Mouse (Mus musculus) embryonic facial prominence, embryonic 10.5 days (tissue): Measurements from ENCODE around the gene Cdk18. TPM values are rescaled to one million over a fixed set of nuclear protein-coding genes. Genes with fewer than 3 reads are reported as not detected.
"Not testable (repeated sequence)": the region's sequence is repeated elsewhere in the genome, so short reads cannot be mapped to it uniquely, and the experiment has no call there.

Source experiments
- DNase-seq: peaks from one replicate; pipeline ENCODE4 v3.0.0-alpha.2; 2017; ENCODE audit warnings: low spot score
- H3K27ac ChIP-seq: fragments of 300-500 bp; sonication (generic); replicated peaks from 2 replicates; pipeline ENCODE4 v1.5.1; 2016; ENCODE audit warnings: mild to moderate bottlenecking
- H3K27me3 ChIP-seq: fragments of 300-500 bp; sonication (generic); replicated peaks from 2 replicates; pipeline ENCODE4 v1.6.1; 2016; ENCODE audit warnings: low read depth, mild to moderate bottlenecking; ENCODE audit not compliant: poor library complexity, severe bottlenecking
- H3K36me3 ChIP-seq: fragments of 300-500 bp; sonication (generic); replicated peaks from 2 replicates; pipeline ENCODE4 v1.6.1; 2016; ENCODE audit warnings: mild to moderate bottlenecking, moderate library complexity
- H3K4me1 ChIP-seq: fragments of 300-500 bp; sonication (generic); 2 replicates; pipeline ENCODE4 v1.6.1; 2016
- H3K4me3 ChIP-seq: fragments of 300-500 bp; sonication (generic); 2 replicates; pipeline ENCODE4 v1.5.1; 2016; ENCODE audit warnings: mild to moderate bottlenecking, moderate library complexity
- H3K9me3 ChIP-seq: fragments of 300-500 bp; sonication (generic); 2 replicates; pipeline ENCODE4 v1.6.1; 2016; ENCODE audit warnings: mild to moderate bottlenecking
- WGBS: fragments of 180-500 bp; shearing (Covaris S2); methylation state at CpG from one replicate; pipeline ENCODE4 v1.1.7; 2016; 5-methylcytosine and 5-hydroxymethylcytosine counted together
- polyA plus RNA-seq: library from polyadenylated mRNA; unstranded; fragments of >200 nt; fragmentation: Nextera tagmentation; extraction: Ambion mirVana; gene quantifications from 2 replicates; pipeline ENCODE4 v1.2.1, GENCODE M21; 2016

Gene Cdk18
- polyA plus RNA-seq: 2.3 and 3.2 TPM in 2 replicates

DNA sequence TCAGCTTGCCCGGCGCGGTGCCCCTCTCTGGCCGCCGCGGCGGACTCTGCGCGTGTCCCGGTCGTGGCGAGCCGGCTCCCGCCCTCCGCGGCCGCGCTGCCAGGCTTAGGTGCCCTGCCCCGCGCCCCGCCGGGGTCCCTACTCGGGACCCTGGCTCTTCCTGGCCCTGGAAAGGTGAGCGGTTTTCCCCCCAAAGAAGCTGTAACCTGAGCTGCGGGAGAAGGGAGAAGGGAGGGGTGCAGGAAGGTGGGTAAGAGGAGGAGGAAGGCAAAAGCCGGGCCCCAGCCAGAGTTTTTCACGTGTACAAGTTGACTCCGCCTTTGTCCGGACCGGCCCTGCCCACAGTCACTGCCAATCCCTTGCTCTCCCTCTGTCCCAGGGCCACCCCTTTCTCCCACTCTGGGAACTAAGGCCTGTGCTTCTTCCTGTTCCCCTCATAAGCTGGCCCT lies at the start of gene Cdk18:
Gene Cdk18, minus strand, starts transcription at position 269 of the 449 bp plus-strand sequence.
- H3K27ac ChIP-seq: peak within 1 kb of the TSS; percentile 85
- no peaks in the 10 kb centered on the region for H3K36me3 ChIP-seq
- H3K4me1 ChIP-seq: peaks cover 74% of the 10 kb centered on the region
- peak; percentile 85 for DNase-seq
- peaks cover 61% of the 10 kb centered on the region for H3K27me3 ChIP-seq
- no peaks in the 10 kb centered on the region for H3K9me3 ChIP-seq
- H3K4me3 ChIP-seq: peak within 1 kb of the TSS; percentile 76
- under 1% methylated on average over 30 of the region's 30 CpGs for WGBS

DNA sequence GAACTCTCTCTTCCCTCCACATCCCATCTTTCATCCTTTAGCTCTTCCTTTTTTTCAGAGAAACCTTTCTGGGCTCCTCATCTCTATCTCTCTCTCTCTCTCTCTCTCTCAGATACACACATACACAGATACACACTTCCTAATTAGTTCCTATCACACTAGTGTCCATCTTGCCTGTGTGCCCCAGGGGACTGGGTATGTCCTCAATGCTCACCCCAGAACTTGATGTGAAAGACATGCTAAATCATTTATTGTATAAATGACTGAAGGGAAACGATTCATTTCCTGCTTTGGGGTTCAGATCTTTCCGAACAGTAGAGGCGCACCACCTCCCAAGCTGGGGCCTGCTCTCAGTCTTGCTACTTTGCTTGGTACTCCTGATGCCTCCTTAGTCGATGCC lies 49.7 kb upstream of the Cdk18 start:
- no peaks in the 10 kb centered on the region for H3K9me3 ChIP-seq
- no peak overlapping the region for H3K4me3 ChIP-seq
- 44% methylated on average over 4 of the region's 4 CpGs for WGBS
- peaks cover 60% of the 10 kb centered on the region for H3K4me1 ChIP-seq
- H3K36me3 ChIP-seq: no peaks in the 10 kb centered on the region
- peak overlapping the region; percentile 96; the same call in 1 of the 2 replicates for H3K27ac ChIP-seq
- no peak for DNase-seq
- peaks cover 77% of the 10 kb centered on the region for H3K27me3 ChIP-seq

DNA sequence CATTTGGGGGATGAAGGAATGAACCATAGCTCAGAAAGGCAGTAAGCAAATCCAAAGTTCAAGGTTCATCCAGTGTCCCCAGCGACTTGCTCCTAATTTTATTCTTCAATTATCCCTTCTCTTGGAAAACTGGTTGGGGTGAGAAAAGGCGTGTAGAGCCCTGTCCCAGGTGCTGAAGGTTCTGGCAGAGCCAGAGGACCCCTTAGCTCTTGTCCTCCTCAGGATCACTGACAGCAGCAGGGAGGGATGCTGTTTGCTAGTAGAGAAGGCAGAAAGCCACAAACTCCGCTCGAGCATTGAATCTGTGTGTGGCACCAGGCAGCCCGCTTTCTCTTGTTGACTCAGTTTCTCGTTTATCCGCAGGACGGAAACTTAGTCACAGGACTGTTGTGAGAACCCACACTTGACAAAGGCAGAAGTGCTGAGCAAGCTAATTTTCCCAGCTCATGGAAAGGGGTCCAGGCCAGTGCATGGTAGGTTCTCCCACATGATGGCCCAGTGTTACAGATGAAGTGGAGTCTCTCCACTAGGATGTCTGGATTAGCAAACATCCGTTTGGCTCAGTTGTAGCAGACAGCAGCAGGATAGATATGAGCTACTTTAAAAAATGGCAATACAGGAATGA lies 49.1 kb upstream of the Cdk18 start:
- Histone ChIP-seq H3K27ac (no peak overlapping the region), H3K36me3 (no peaks in the 10 kb centered on the region), H3K4me1 (peaks cover 53% of the 10 kb centered on the region), H3K9me3 (no peaks in the 10 kb centered on the region), H3K4me3 (no peak overlapping the region), H3K27me3 (peaks cover 70% of the 10 kb centered on the region)
- WGBS: 44% methylated on average over 9 of the region's 9 CpGs
- DNase-seq: peak; percentile 54

- Histone ChIP-seq H3K4me1 (peaks cover 31% of the 10 kb centered on the region), H3K27me3 (peaks cover 47% of the 10 kb centered on the region), H3K27ac (no peak overlapping the region), H3K36me3 (no peaks in the 10 kb centered on the region), H3K4me3 (no peak overlapping the region), H3K9me3 (no peaks in the 10 kb centered on the region)
- 82% methylated on average over 4 of the region's 4 CpGs for WGBS
- DNase-seq: no peak
These were observed 46.8 kb upstream of the Cdk18 start for GRCm38 (mm10) chr1:132186303-132186702.

DNA sequence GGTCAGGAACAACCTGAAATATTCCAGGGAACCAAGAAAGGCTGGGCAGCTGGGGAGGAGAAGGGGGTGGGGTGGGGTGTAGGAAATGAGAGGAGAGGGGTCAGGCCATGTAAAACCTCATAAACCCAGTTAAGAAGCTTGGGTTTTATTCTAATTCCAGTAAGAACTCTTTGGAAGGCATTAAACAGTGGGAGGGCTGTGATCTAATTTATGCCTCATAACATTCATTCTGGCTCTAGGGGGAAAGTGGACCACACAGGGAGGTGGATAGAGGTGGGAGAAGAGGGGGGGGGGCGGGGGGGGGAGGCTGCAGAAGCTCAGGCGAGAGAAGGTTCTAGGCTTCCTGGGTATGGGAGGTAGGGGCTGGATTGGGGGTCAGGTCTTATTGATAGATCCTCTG lies 32.1 kb upstream of the Cdk18 start:
- peaks cover 26% of the 10 kb centered on the region for H3K4me1 ChIP-seq
- 33% methylated on average over 1 of the region's 2 CpGs for WGBS
- H3K4me3 ChIP-seq: no peak overlapping the region
- no peak for DNase-seq
- H3K27ac ChIP-seq: no peak overlapping the region
- no peaks in the 10 kb centered on the region for H3K36me3 ChIP-seq
- H3K9me3 ChIP-seq: no peaks in the 10 kb centered on the region
- H3K27me3 ChIP-seq: peaks cover 30% of the 10 kb centered on the region

DNA sequence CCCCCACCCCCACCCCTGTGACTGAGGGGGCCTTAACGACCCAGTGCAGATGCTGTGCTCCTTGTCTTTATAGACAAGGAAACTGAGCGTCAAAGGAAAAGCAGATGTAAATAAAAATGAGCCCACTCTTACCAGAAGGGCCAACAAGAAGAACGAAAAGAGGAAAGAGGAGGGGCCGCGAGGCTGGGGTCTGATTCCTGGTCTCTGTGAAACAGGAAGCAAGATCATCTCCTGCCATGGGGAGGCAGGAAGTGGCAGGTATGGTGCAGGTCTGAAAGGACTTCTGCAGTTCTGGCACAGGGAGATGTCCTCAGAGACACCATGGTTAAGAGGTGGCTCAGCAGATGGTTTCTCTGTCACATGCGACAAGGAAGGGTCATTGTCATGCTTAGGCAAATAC lies 31.2 kb upstream of the Cdk18 start:
- no peak for DNase-seq
- Histone ChIP-seq H3K9me3 (no peaks in the 10 kb centered on the region), H3K27me3 (peaks cover 30% of the 10 kb centered on the region), H3K4me1 (peaks cover 26% of the 10 kb centered on the region), H3K36me3 (no peaks in the 10 kb centered on the region), H3K4me3 (no peak overlapping the region), H3K27ac (no peak overlapping the region)
- WGBS: 62% methylated on average over 6 of the region's 6 CpGs

- Histone ChIP-seq H3K4me3 (peak overlapping the region; percentile 42), H3K27ac (no peak overlapping the region; the same call in 1 of the 2 replicates)
- WGBS: 10% methylated on average over 12 of the region's 12 CpGs
These were observed 28.8 kb upstream of the Cdk18 start for GRCm38 (mm10) chr1:132168115-132168767.

GRCm38 (mm10) chr1:132165859-132166258 lies 26.4 kb upstream of the Cdk18 start:
- 62% methylated on average over 3 of the region's 3 CpGs for WGBS
- Histone ChIP-seq H3K27ac (no peak overlapping the region), H3K4me3 (no peak overlapping the region), H3K36me3 (no peaks in the 10 kb centered on the region), H3K4me1 (peaks cover 39% of the 10 kb centered on the region), H3K9me3 (no peaks in the 10 kb centered on the region), H3K27me3 (peaks cover 53% of the 10 kb centered on the region)
- DNase-seq: peak; percentile 33

More at GRCm38 (mm10) chr1:132168115-132168767, 28.8 kb upstream of the Cdk18 start:
- H3K9me3 ChIP-seq: no peaks in the 10 kb centered on the region
- H3K36me3 ChIP-seq: no peaks in the 10 kb centered on the region
- H3K27me3 ChIP-seq: peaks cover 44% of the 10 kb centered on the region
- peaks cover 39% of the 10 kb centered on the region for H3K4me1 ChIP-seq
- peak; percentile 55 for DNase-seq

DNA sequence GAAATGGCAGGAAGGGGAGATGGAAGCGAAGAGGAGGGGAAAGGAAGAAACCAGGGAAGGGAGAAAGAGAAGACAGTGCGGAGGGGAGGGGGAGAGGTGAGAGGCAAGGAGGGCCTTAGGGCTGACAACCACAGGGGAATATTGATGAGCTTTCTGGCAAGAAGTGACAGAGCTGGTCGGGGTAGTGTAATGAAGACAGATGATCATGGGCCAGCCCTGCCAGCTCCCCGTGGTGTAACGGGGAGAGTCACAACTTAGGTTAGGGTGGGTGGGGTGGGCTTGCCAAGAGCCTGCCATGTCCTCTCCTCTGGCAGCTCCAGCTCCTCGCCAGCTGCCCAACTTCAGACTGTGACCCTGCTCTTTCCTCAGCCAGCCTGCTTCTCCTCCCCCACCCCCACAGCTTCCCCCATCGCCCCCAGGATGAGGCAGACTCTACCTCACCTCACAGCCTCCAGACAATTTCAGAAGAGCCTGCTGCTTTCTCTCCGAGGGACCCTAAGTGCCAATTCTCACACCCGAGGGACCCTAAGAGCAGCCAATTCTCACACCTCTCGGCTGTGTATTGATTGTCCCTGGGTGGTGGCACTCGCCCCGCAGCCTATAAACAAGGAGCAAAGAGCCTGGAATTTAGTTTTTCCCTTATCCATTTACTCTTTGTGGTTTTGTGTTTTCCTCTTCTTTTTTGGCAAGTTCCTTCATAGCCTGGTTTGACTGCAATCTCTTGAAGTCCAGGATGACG lies 25.5 kb upstream of the Cdk18 start:
- H3K27ac ChIP-seq: no peak overlapping the region
- H3K36me3 ChIP-seq: no peaks in the 10 kb centered on the region
- H3K27me3 ChIP-seq: peaks cover 62% of the 10 kb centered on the region
- H3K4me3 ChIP-seq: no peak overlapping the region
- H3K9me3 ChIP-seq: no peaks in the 10 kb centered on the region
- DNase-seq: no peak
- 38% methylated on average over 13 of the region's 13 CpGs for WGBS
- peaks cover 40% of the 10 kb centered on the region for H3K4me1 ChIP-seq

- peaks cover 52% of the 10 kb centered on the region for H3K4me1 ChIP-seq
- H3K4me3 ChIP-seq, DNase-seq, H3K27ac ChIP-seq, H3K36me3 ChIP-seq, H3K9me3 ChIP-seq: not testable (repeated sequence)
- H3K27me3 ChIP-seq: peaks cover 64% of the 10 kb centered on the region
- 54% methylated on average over 9 of the region's 9 CpGs for WGBS
These were observed 23.1 kb upstream of the Cdk18 start for GRCm38 (mm10) chr1:132162618-132163017.

- Histone ChIP-seq H3K4me3 (no peak overlapping the region), H3K9me3 (no peaks in the 10 kb centered on the region), H3K27ac (no peak overlapping the region), H3K36me3 (no peaks in the 10 kb centered on the region), H3K27me3 (peaks cover 56% of the 10 kb centered on the region), H3K4me1 (peaks cover 55% of the 10 kb centered on the region)
- whole genome bisulfite sequencing: 55% methylated on average over 7 of the region's 7 CpGs
- DNase-seq: no peak
These were observed 21.9 kb upstream of the Cdk18 start for GRCm38 (mm10) chr1:132161211-132161880.

- WGBS: 53% methylated on average over 4 of the region's 4 CpGs
- H3K4me1 ChIP-seq: peaks cover 49% of the 10 kb centered on the region
- no peak overlapping the region for H3K27ac ChIP-seq
- no peak for DNase-seq
- no peaks in the 10 kb centered on the region for H3K36me3 ChIP-seq
- H3K27me3 ChIP-seq: peaks cover 52% of the 10 kb centered on the region
- H3K9me3 ChIP-seq: no peaks in the 10 kb centered on the region
- H3K4me3 ChIP-seq: no peak overlapping the region
These were observed 20.2 kb upstream of the Cdk18 start for GRCm38 (mm10) chr1:132159681-132160080.
